Mouse (Mus musculus) neural tube, embryonic 11.5 days (tissue): Measurements from ENCODE around the gene Zdhhc5. TPM values are rescaled to one million over a fixed set of nuclear protein-coding genes. Genes with fewer than 3 reads are reported as not detected.
"Not testable (repeated sequence)": the region's sequence is repeated elsewhere in the genome, so short reads cannot be mapped to it uniquely, and the experiment has no call there.

Source experiments
- ATAC-seq: fragments of 200-750 bp; cut with Nextera tagmentation; 2 replicates; pipeline ENCODE4 v1.8.0; 2017; ENCODE audit warnings: moderate number of reproducible peaks, mild to moderate bottlenecking, moderate TSS enrichment, moderate library complexity; ENCODE audit not compliant: insufficient read depth, low FRiP score, low TSS enrichment
- DNase-seq: peaks from one replicate; pipeline ENCODE4 v3.0.0-alpha.2; 2015; ENCODE audit warnings: low spot score
- H3K27ac ChIP-seq: fragments of 300-500 bp; sonication (generic); 2 replicates; pipeline ENCODE4 v1.5.1; 2014; ENCODE audit warnings: low read depth, mild to moderate bottlenecking, low read length
- H3K27me3 ChIP-seq: fragments of 300-500 bp; sonication (generic); 2 replicates; pipeline ENCODE4 v1.6.1; 2014; ENCODE audit warnings: mild to moderate bottlenecking, low read length, mixed read lengths; ENCODE audit not compliant: control insufficient read depth, insufficient read depth
- H3K36me3 ChIP-seq: fragments of 300-500 bp; sonication (generic); 2 replicates; pipeline ENCODE4 v1.6.1; 2014; ENCODE audit warnings: mild to moderate bottlenecking, low read length, moderate library complexity, mixed read lengths; ENCODE audit not compliant: control insufficient read depth, insufficient read depth
- H3K4me1 ChIP-seq: fragments of 300-500 bp; sonication (generic); 2 replicates; pipeline ENCODE4 v1.6.1; 2014; ENCODE audit warnings: low read length, mixed read lengths; ENCODE audit not compliant: control insufficient read depth, insufficient read depth
- H3K4me2 ChIP-seq: fragments of 300-500 bp; sonication (generic); 2 replicates; pipeline ENCODE4 v1.6.1; 2014; ENCODE audit warnings: low read depth, mild to moderate bottlenecking, moderate library complexity
- H3K4me3 ChIP-seq: fragments of 300-500 bp; sonication (generic); 2 replicates; pipeline ENCODE4 v1.5.1; 2014; ENCODE audit warnings: low read depth, low read length
- H3K9ac ChIP-seq: fragments of 300-500 bp; sonication (generic); 2 replicates; pipeline ENCODE4 v1.6.1; 2014; ENCODE audit warnings: mild to moderate bottlenecking, low read length
- H3K9me3 ChIP-seq: fragments of 300-500 bp; sonication (generic); 2 replicates; pipeline ENCODE4 v1.6.1; 2016; ENCODE audit warnings: low read length; ENCODE audit not compliant: control insufficient read depth
- WGBS: fragments of 180-500 bp; shearing (Covaris S2); extraction: QIAGEN DNeasy Blood & Tissue Kit; methylation state at CpG from one replicate; pipeline ENCODE4 v1.1.7; 2014; 5-methylcytosine and 5-hydroxymethylcytosine counted together
- polyA plus RNA-seq: library from polyadenylated mRNA; unstranded; fragments of >200 nt; fragmentation: Nextera tagmentation; extraction: Ambion mirVana; gene quantifications from 2 replicates; pipeline ENCODE4 v1.2.1, GENCODE M21; 2014

Zdhhc5 gene
- polyA plus RNA-seq, 1 experiment from 2014 or later: 27.6 TPM

DNA sequence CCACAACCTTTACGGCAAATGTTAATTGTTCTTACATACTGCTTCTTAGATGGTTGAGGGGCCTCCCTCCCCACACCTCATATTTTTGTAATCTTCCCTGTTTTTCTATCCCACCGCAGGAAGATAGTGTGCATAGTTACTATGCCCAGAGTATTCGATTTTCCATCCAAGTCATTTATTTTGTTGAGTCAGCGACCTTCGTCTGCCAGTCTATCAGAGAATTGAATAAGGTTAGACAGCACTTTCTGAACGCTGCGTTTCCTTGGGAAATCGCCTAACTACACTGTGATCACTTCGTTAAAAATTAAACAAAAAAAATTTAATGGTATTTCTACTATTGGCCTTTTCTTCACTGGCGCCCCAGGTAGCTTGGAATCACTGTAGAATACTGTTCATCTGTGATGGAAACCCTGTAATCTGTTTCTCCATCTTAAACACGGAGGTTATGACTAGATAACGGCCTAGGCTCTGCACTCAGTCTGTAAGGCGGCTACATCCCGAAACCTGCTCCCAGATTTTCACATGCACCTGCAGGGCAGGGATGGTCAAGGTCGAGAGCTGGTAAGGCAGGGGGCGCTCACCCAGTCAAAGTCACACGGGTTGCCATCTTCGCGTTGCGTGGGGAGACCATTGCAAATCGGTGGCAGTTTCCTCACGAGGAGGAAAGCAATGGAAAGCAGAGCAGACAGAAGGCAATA is 37.6 kb downstream of the Zdhhc5 start:
- WGBS: 11% methylated on average over 22 of the region's 22 CpGs
- Histone ChIP-seq H3K27ac (no peak overlapping the region), H3K4me3 (peak overlapping the region; percentile 56), H3K4me1 (peaks cover 13% of the 10 kb centered on the region), H3K36me3 (peaks cover 15% of the 10 kb centered on the region), H3K9me3 (no peaks in the 10 kb centered on the region), H3K4me2 (peak overlapping the region; percentile 70), H3K9ac (peak overlapping the region; percentile 48), H3K27me3 (no peaks in the 10 kb centered on the region)
- DNase-seq (no peak), ATAC-seq (peak; percentile 64)

DNA sequence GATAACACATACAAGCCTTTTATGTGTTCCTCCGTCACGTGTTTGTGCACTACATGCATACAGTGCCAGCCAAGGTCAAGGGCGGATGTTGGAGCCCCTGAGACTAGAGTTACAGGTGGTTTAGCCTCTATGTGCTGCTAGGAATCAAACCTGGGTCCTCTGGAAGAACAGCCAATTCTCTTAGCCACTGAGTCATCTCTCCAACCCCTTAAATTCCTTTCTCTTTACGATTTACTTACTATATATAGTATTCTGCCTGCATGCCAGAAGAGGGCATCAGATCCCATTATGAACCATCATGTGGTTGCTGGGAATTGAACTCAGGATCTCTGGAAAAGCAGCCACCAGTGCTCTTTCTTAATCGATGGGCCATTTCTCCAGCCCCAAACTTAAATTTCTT is 43.4 kb downstream of the Zdhhc5 start:
- H3K9ac ChIP-seq, H3K27ac ChIP-seq, DNase-seq, H3K9me3 ChIP-seq, ATAC-seq, H3K4me3 ChIP-seq, H3K27me3 ChIP-seq, H3K4me1 ChIP-seq, H3K4me2 ChIP-seq: not testable (repeated sequence)
- H3K36me3 ChIP-seq: peaks cover 13% of the 10 kb centered on the region
- 66% methylated on average over 4 of the region's 5 CpGs for WGBS

DNA sequence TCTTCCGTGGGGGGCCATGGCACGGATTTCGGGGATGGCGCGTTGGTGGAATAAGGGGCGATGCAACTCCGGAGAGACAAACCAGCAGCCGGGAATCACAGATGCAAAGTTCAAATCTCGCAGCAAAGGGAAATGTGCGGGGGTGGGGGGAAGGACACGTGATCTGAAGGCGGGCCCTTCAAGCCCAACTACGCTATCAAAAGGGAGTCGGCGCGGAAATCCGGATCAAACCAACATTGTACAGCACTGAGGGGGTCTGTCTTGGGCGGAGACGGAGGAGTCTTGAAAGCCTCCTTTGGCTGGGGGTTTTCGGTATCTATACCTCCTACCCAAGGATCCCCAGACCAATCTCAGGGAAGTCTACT is 44.4 kb downstream of the Zdhhc5 start, which contains the start of gene Selenoh:
Gene Selenoh (minus strand): TSS at position 202 of the 365 bp plus-strand sequence.
- Histone ChIP-seq H3K4me1 (peaks cover 5% of the 10 kb centered on the region; the same call in 1 of the 2 replicates), H3K4me3 (peak within 1 kb of the TSS; percentile 90), H3K27ac (peak within 1 kb of the TSS; percentile 85), H3K9ac (peak within 1 kb of the TSS; percentile 94), H3K36me3 (peaks cover 9% of the 10 kb centered on the region), H3K9me3 (no peaks in the 10 kb centered on the region), H3K27me3 (no peaks in the 10 kb centered on the region), H3K4me2 (peak within 1 kb of the TSS; percentile 68)
- DNase-seq (peak; percentile 92), ATAC-seq (peak; percentile 96)
- 0% methylated on average over 20 of the region's 20 CpGs for WGBS

DNA sequence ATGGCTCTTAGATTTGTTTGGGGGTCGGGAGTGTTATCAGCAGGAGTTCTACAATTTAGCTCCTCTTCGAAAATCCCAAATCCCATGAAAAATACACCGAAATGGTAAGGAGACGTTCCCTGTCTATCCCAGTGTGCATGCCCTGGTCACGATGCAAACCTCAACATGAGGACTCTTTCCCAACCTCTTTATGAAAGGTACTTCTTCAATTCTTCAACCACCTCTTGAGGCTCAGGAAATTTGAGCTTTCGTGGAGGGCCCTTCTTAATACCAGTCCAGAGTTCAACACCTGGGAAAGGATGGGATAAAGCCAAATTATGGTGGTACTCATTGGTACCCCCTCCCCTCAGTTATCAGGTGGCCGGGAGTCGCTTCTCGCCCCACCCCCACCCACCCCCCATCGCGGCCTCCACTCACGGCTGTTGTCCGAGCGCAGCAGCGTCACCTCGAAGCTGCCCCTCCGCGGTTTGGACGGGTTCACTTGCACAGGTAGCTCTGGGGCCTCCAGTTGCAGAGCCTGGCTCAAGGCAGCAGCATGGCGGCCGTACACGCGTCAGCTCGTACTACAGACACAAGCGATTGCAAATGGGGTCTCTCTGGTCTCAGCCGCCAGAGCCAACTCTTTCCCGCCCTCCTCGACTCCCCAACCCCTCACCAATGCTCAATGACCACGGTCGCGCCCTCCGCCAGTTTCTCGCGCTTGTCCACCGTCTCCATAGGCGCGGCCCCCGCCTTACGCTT is 45.0 kb downstream of the Zdhhc5 start:
- peak overlapping the region; percentile 90 for H3K4me3 ChIP-seq
- no peak for DNase-seq

DNA sequence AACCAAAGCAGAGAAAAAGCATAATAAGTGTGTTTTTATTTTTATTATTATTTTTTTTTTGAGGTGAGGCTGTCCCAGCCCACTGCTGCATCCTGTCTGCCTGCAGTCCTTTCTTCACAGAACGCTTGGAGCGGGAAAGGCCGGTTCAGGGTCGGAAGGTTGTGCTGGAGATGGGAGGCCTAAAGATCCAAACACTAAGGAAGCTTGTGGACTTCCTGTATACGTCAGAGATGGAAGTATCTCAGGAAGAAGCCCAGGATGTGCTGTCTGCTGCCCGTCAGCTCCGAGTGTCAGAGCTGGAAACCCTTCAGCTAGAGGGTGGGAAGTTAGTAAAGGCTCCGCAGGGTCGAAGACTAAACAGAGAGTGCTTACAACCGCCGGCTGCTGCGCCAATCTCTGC is 48.9 kb downstream of the Zdhhc5 start:
- no peak overlapping the region for H3K4me3 ChIP-seq
- H3K27ac ChIP-seq: no peak overlapping the region
- H3K9ac ChIP-seq: no peak overlapping the region
- ATAC-seq (no peak), DNase-seq (no peak)
- 68% methylated on average over 12 of the region's 12 CpGs for WGBS
- peaks cover 5% of the 10 kb centered on the region; the same call in 1 of the 2 replicates for H3K4me1 ChIP-seq
- H3K27me3 ChIP-seq: no peaks in the 10 kb centered on the region
- no peaks in the 10 kb centered on the region for H3K9me3 ChIP-seq
- no peak overlapping the region for H3K4me2 ChIP-seq
- no peaks in the 10 kb centered on the region for H3K36me3 ChIP-seq

More for the DNA sequence above, 45.0 kb downstream of the Zdhhc5 start:
- ATAC-seq: peak; percentile 74
- 3% methylated on average over 37 of the region's 39 CpGs for whole genome bisulfite sequencing
- H3K9me3 ChIP-seq: no peaks in the 10 kb centered on the region
- H3K4me2 ChIP-seq: peak overlapping the region; percentile 68
- H3K27me3 ChIP-seq: no peaks in the 10 kb centered on the region
- peak overlapping the region; percentile 94 for H3K9ac ChIP-seq
- peaks cover 5% of the 10 kb centered on the region; the same call in 1 of the 2 replicates for H3K4me1 ChIP-seq
- H3K36me3 ChIP-seq: peaks cover 9% of the 10 kb centered on the region
- peak overlapping the region; percentile 85 for H3K27ac ChIP-seq

DNA sequence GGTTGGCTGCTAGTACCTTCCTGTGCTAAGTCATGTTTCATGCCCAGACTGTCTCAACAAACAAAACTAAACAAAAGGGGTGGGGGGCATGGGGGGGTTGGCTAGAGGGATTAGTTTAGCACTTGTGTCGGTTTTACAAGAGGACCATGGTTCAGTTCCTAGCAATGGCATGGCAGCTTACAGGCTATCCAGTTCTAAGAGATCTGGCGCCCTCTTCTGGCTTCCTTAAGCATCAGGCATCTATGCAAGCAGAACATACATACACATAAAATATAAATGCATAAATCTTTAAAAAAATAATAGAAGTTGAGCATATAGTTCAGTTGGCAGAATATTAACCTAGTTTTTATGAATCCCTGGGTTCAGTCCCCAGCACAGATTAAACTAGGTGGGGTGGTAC is 52.1 kb downstream of the Zdhhc5 start:
- Histone ChIP-seq H3K4me2 (no peak overlapping the region), H3K9ac (no peak overlapping the region), H3K4me1 (no peaks in the 10 kb centered on the region), H3K27me3 (no peaks in the 10 kb centered on the region), H3K36me3 (no peaks in the 10 kb centered on the region), H3K27ac (no peak overlapping the region), H3K9me3 (no peaks in the 10 kb centered on the region), H3K4me3 (no peak overlapping the region)
- WGBS: 28% methylated on average over 2 of the region's 2 CpGs
- DNase-seq (peak; percentile 58), ATAC-seq (no peak)

DNA sequence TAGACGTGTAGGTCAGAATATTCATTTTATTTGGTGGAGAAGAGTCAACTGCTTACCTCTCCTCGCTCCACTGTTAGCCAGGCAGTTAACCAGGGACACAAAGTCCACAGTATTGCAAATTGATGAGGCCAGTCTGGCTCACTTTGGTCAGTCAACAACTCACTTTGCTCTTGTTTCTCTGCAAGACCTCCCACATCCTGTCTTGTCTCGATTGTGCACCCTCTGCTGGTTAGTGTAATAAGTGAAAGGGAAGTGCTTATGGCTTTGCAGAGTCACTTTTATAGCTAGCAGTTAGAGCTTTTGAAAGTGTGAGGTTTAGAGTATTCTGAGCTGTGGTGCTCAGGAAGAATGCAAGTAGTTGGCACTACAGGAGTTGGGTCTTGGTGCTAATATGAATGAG is 54.7 kb downstream of the Zdhhc5 start:
- DNase-seq (no peak), ATAC-seq (no peak)
- WGBS: 61% methylated on average over 3 of the region's 3 CpGs
- H3K4me2 ChIP-seq: no peak overlapping the region
- no peak overlapping the region for H3K27ac ChIP-seq
- H3K27me3 ChIP-seq: no peaks in the 10 kb centered on the region
- no peak overlapping the region for H3K4me3 ChIP-seq
- H3K36me3 ChIP-seq: no peaks in the 10 kb centered on the region
- no peaks in the 10 kb centered on the region for H3K9me3 ChIP-seq
- no peaks in the 10 kb centered on the region for H3K4me1 ChIP-seq
- no peak overlapping the region for H3K9ac ChIP-seq

DNA sequence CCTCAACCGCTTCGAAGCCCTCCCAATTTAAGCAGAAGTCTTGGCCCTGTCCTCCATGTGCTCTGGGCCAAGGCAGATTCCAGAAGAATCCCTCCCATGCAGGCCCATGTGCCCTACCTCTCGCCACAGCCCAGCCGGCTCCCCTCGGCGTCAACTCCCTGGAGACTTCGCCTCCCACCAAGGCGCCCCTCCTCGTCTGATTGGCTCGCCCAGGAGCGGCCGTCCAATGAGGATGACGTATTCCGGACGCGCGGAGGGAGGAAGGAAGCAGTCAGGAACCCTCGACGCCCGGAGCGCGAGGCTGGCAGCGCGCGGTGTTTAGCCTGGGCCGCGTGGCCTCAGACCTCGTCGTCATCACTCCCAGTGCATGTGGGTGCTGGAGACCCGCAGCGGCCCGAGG is 56.2 kb downstream of the Zdhhc5 start, which contains the start of gene Btbd18:
Gene Btbd18 (plus strand): TSS at position 274 of the 400 bp plus-strand sequence.
- Histone ChIP-seq H3K4me3 (no peak within 1 kb of the TSS), H3K27ac (no peak within 1 kb of the TSS), H3K4me2 (no peak within 1 kb of the TSS), H3K9me3 (no peaks in the 10 kb centered on the region), H3K9ac (no peak within 1 kb of the TSS), H3K36me3 (no peaks in the 10 kb centered on the region), H3K27me3 (no peaks in the 10 kb centered on the region), H3K4me1 (no peaks in the 10 kb centered on the region)
- WGBS: 92% methylated on average over 32 of the region's 32 CpGs
- DNase-seq (no peak), ATAC-seq (no peak)
